Mouse (Mus musculus) intestine, embryonic 14.5 days (tissue): Measurements from ENCODE around the gene Isoc2a. TPM values are rescaled to one million over a fixed set of nuclear protein-coding genes. Genes with fewer than 3 reads are reported as not detected.
A peak's percentile ranks its signal among the peaks of the same experiment; 100 is the strongest.
"Not testable (repeated sequence)": the region's sequence is repeated elsewhere in the genome, so short reads cannot be mapped to it uniquely, and the experiment has no call there.

Source experiments
- ATAC-seq: fragments of 200-750 bp; cut with Nextera tagmentation; replicated peaks from 2 replicates; pipeline ENCODE4 v1.8.0; 2017; ENCODE audit warnings: low read depth, moderate number of reproducible peaks, moderate TSS enrichment, moderate library complexity; ENCODE audit not compliant: low FRiP score, low TSS enrichment
- DNase-seq: peaks from one replicate; pipeline ENCODE4 v3.0.0-alpha.2; 2018; ENCODE audit warnings: low spot score
- H3K27ac ChIP-seq: fragments of 300-500 bp; sonication (generic); 2 replicates; pipeline ENCODE4 v1.5.1; 2014; ENCODE audit warnings: low read depth, mild to moderate bottlenecking, control low read depth
- H3K27me3 ChIP-seq: fragments of 300-500 bp; sonication (generic); replicated peaks from 2 replicates; pipeline ENCODE4 v1.6.1; 2014; ENCODE audit warnings: low read length, control low read depth; ENCODE audit not compliant: control insufficient read depth, insufficient read depth
- H3K36me3 ChIP-seq: fragments of 300-500 bp; sonication (generic); 2 replicates; pipeline ENCODE4 v1.6.1; 2014; ENCODE audit warnings: low read length, control low read depth; ENCODE audit not compliant: control insufficient read depth, insufficient read depth
- H3K4me1 ChIP-seq: fragments of 300-500 bp; sonication (generic); replicated peaks from 2 replicates; pipeline ENCODE4 v1.6.1; 2014; ENCODE audit warnings: low read length, control low read depth, mixed read lengths; ENCODE audit not compliant: control insufficient read depth, insufficient read depth
- H3K4me2 ChIP-seq: fragments of 300-500 bp; sonication (generic); 2 replicates; pipeline ENCODE4 v1.6.1; 2014; ENCODE audit warnings: low read length
- H3K4me3 ChIP-seq: fragments of 300-500 bp; sonication (generic); 2 replicates; pipeline ENCODE4 v1.5.1; 2014; ENCODE audit warnings: low read depth, low read length, control low read depth, mixed read lengths
- H3K9ac ChIP-seq: fragments of 300-500 bp; sonication (generic); 2 replicates; pipeline ENCODE4 v1.6.1; 2014; ENCODE audit warnings: mild to moderate bottlenecking, low read length
- H3K9me3 ChIP-seq: fragments of 300-500 bp; sonication (generic); 2 replicates; pipeline ENCODE4 v1.6.1; 2016; ENCODE audit warnings: low read length, control low read depth; ENCODE audit not compliant: control insufficient read depth
- WGBS: fragments of 180-500 bp; shearing (Covaris S2); extraction: QIAGEN DNeasy Blood & Tissue Kit; methylation state at CpG from one replicate; pipeline ENCODE4 v1.1.7; 2014; 5-methylcytosine and 5-hydroxymethylcytosine counted together
- polyA plus RNA-seq: library from polyadenylated mRNA; unstranded; fragments of >200 nt; fragmentation: Nextera tagmentation; extraction: Ambion mirVana; gene quantifications from 2 replicates; pipeline ENCODE4 v1.2.1, GENCODE M21; 2014

Isoc2a gene
- polyA plus RNA-seq, 1 experiment from 2014 or later: 0.96 TPM

DNA sequence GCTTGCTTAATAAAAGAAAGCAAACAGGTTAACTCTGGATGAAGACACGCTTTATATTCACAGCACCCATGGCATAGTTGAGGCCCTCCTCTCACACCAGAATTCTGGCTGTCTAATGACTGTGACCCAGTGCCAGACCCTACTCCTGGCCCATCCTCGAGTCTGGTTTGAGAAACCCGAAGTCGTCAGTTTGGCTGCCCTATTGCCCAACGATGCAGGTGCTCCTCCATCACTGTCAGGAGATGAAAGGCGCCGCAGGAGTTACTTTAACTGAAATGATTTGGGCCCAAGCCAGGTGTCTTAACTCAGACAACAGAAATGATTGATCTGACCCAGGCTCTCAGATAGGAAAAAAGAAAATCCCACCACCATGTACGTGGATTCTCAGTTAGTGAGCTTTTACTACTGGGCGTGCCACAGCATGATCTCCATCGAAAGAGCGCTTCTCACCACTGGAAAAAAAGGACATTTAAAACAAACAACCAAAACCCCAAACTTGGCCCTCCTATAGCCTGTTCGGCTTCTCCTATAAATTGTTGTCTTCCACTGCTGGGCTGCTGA, 17.5 kb upstream of the Isoc2a start:
- no peak overlapping the region for H3K27ac ChIP-seq
- H3K4me2 ChIP-seq: no peak overlapping the region
- H3K9ac ChIP-seq: no peak overlapping the region
- H3K9me3 ChIP-seq: no peaks in the 10 kb centered on the region
- H3K27me3 ChIP-seq: no peaks in the 10 kb centered on the region
- no peak overlapping the region for H3K4me3 ChIP-seq
- H3K4me1 ChIP-seq: no peaks in the 10 kb centered on the region
- ATAC-seq: no peak
- 55% methylated on average over 12 of the region's 12 CpGs for WGBS
- no peak for DNase-seq
- no peaks in the 10 kb centered on the region for H3K36me3 ChIP-seq

DNA sequence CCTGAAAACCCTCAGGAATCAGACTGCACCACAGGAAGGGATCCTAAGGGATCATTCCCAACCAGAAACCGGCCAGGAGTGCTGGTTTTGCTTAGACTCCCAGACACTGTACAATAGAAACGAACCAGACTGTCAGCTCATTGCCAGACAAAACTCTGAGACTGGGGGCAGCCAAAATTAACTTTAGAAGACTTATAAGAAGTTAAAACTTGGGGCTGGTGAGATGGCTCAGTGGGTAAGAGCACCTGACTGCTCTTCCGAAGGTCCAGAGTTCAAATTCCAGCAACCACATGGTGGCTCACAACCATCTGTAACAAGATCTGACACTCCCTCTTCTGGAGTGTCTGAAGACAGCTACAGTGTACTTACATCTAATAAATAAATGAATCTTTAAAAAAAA, 16.0 kb upstream of the Isoc2a start:
- 71% methylated on average over 3 of the region's 3 CpGs for WGBS
- not testable (repeated sequence) for H3K27me3 ChIP-seq, H3K4me2 ChIP-seq, H3K36me3 ChIP-seq, H3K9ac ChIP-seq, H3K9me3 ChIP-seq, H3K27ac ChIP-seq, H3K4me3 ChIP-seq, ATAC-seq, DNase-seq, H3K4me1 ChIP-seq

DNA sequence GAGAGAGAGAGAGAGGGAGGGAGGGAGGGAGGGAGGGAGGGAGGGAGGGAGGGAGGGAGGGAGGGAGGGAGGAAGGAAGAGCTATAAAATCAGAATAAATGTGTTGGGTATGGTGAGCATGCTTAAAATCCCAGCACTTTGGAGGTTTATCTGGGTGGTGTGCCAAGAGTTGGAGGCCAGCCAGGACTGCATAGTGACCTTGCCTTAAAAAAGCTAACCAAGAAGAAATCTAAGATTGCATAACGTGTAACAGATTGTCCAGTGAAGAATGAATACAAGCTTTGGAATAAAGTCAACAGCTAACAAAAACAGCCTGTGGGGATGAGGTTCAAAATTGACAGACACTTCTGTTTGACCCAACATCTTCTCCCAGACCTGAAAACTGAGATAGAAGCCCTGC, 13.9 kb upstream of the Isoc2a start:
- no peak for ATAC-seq
- H3K9ac ChIP-seq: no peak overlapping the region
- no peaks in the 10 kb centered on the region for H3K27me3 ChIP-seq
- no peak for DNase-seq
- H3K36me3 ChIP-seq: no peaks in the 10 kb centered on the region
- no peak overlapping the region for H3K27ac ChIP-seq
- WGBS: 38% methylated on average over 1 of the region's 1 CpGs
- H3K4me1 ChIP-seq: peaks cover 5% of the 10 kb centered on the region; the same call in 1 of the 2 replicates
- no peaks in the 10 kb centered on the region for H3K9me3 ChIP-seq
- H3K4me2 ChIP-seq: no peak overlapping the region
- no peak overlapping the region for H3K4me3 ChIP-seq

DNA sequence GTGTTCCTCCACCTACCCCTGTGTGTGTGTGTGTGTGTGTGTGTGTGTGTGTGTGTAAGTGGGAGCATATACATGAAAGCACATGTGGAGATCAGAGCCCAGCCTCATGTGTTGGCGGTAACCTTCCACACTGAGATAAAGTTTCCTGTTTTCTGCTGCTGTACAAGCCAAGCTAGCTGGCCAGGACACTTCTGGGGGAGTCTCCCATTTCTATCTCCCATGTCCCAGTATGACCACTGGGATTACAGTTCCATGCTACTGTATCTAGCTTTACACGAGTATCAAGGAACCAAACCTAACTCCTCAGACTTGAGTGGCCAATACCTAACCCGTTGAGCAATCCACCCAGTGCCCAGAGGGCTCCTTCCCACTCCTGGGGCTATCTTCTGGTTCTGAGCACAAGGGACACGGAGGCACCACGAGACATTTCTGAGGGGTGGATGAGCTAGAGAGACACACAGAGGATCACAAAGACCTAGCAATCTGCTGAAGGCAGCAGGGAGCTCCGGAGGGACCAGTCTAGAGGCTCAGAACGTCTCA, 13.3 kb upstream of the Isoc2a start:
- peaks cover 5% of the 10 kb centered on the region; the same call in 1 of the 2 replicates for H3K4me1 ChIP-seq
- no peak overlapping the region for H3K4me2 ChIP-seq
- WGBS: 77% methylated on average over 7 of the region's 7 CpGs
- no peak overlapping the region for H3K27ac ChIP-seq
- no peaks in the 10 kb centered on the region for H3K9me3 ChIP-seq
- ATAC-seq: no peak
- no peak overlapping the region for H3K4me3 ChIP-seq
- H3K9ac ChIP-seq: no peak overlapping the region
- DNase-seq: no peak
- no peaks in the 10 kb centered on the region for H3K36me3 ChIP-seq
- no peaks in the 10 kb centered on the region for H3K27me3 ChIP-seq

DNA sequence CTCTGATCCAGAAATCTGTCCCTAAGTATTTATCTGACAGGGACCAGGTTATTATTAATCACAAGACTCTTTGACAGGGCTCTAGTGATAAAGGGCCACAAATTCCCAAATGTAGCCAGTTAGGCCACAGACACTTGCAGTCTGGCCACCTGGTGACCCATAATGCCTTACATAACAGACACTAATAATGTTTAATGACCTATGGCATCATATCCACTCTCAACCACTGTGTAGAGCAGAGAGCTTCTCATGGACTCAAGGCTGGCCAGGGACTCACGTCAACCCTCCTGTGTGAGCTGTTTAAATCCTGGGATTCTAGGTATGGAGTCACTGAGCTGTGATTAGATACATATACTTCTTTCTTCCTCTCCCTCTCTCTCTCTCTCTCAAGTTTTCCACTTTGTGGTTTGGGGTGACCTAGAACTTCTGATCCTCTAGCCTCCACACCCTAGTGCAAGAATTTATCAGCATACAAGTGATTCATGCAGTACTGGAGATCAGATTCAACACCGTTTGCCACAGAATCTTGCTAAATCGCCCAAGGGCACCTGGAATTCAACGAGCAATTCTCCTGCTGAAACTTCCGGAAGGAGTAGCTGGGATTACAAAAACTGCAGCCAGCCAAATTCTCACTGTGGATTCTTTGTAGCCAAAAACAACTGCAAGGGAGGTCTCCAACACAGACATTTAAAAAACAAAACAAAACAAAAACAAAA, 12.7 kb upstream of the Isoc2a start:
- Histone ChIP-seq H3K27ac (no peak overlapping the region), H3K4me3 (no peak overlapping the region), H3K4me1 (peaks cover 5% of the 10 kb centered on the region; the same call in 1 of the 2 replicates), H3K4me2 (no peak overlapping the region), H3K9me3 (no peaks in the 10 kb centered on the region), H3K9ac (no peak overlapping the region), H3K27me3 (no peaks in the 10 kb centered on the region), H3K36me3 (no peaks in the 10 kb centered on the region)
- WGBS: 83% methylated on average over 5 of the region's 5 CpGs
- DNase-seq (no peak), ATAC-seq (no peak)

DNA sequence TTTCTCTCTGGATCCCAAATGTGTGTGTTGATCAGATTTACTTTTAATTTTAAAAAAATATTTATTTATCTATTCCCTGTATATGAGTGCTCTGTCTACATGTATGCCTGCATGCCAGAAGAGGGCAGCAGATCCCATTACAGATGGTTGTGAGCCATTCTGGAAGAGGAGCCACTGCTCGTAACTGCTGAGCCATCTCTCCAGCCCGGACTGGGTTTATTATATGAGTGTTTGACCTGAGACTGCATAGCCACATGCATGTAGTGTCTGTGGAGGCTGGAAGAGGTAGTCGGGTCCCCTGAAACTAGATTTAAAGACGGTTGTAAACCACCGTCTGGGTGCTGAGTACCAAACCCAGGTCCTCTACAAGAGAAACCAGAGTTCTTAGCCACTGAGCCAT, 11.9 kb upstream of the Isoc2a start:
- H3K9ac ChIP-seq: no peak overlapping the region
- WGBS: 63% methylated on average over 5 of the region's 5 CpGs
- no peak for DNase-seq
- peak overlapping the region; percentile 65 for H3K4me3 ChIP-seq
- H3K9me3 ChIP-seq: no peaks in the 10 kb centered on the region
- ATAC-seq: peak; percentile 34; the same call in 1 of the 2 replicates
- no peak overlapping the region for H3K27ac ChIP-seq
- peak overlapping the region; percentile 77 for H3K4me2 ChIP-seq
- H3K36me3 ChIP-seq: no peaks in the 10 kb centered on the region
- H3K27me3 ChIP-seq: no peaks in the 10 kb centered on the region
- H3K4me1 ChIP-seq: peaks cover 5% of the 10 kb centered on the region; the same call in 1 of the 2 replicates

DNA sequence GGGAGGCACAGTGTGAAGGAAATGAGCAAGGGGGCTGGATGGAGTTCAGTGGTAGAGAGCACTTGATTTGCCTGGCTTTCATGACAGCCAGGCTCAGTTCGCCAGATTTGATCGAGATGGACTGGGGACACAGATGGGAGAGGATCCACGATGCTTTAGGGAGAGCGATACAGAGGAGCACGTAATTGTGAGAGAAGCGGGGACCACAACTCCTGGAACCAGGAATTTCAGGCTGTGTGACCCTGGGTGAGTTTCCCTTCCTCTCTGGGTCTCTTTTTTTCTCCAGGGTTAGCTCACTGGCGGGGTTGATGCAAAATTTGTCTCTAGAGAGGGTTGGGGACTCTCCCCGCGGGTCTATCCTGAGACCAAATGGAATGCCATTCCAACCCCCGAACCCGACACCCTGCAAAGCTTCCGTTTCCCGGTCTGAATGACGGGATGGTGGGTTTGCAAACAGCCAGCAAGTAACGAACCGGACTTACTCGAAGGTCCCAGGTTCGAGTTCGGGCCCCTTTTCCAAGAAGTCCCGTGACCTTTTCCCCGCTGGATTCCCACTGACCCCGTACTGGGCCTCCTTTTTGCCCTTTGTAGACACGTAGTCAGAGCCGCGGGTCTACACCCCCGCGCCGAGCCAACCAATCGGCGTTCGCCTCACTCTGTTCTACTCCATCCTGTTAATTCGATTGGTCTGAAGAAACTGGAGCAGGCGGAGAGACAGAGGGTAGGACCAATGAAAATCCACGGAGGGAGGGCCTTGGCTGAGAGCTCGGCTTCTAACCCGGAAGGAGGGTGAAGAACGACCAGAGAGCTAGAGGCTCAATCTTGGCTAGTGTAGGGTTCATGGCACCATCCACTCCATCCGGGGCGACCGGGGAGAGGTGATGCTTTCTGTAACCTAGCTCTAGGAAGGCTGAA, 11.1 kb upstream of the Isoc2a start:
- H3K4me3 ChIP-seq: peak overlapping the region; percentile 65
- H3K4me1 ChIP-seq: peaks cover 5% of the 10 kb centered on the region; the same call in 1 of the 2 replicates
- WGBS: 4% methylated on average over 40 of the region's 40 CpGs
- H3K27me3 ChIP-seq: no peaks in the 10 kb centered on the region
- H3K9me3 ChIP-seq: no peaks in the 10 kb centered on the region
- peak overlapping the region; percentile 77 for H3K4me2 ChIP-seq
- H3K9ac ChIP-seq: peak overlapping the region; percentile 73
- H3K27ac ChIP-seq: peak overlapping the region; percentile 77
- ATAC-seq (peak; percentile 100), DNase-seq (peak; percentile 97)
- no peaks in the 10 kb centered on the region for H3K36me3 ChIP-seq

DNA sequence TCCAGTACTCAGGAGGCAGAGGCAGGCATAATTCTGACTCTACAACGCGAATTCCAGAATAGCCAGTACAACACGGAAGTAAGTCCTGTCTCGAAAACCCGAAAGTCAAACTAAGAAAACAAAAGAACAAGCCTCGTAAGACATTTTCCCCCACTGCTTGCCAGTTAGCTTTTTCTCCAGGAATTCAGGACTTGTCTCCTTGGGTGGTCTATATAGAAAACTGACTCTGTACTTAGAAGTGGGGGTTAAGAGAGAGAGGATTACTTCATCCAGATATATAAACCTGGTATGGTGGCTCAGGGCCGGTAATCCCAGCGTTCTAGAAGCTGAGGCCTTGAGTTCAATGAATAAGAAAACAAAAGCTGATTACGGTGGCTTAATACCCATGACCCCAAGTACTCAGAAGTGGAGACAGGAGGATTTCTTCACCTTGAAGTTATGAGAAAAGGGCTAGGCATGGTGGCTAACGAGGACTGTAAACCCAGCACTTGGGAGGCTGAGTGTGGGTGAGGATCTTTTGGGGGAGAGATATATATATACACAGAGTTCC, 10.2 kb upstream of the Isoc2a start:
- Histone ChIP-seq H3K4me3 (peak overlapping the region; percentile 65), H3K27ac (peak overlapping the region; percentile 77), H3K27me3 (no peaks in the 10 kb centered on the region), H3K9me3 (no peaks in the 10 kb centered on the region), H3K4me1 (peaks cover 5% of the 10 kb centered on the region; the same call in 1 of the 2 replicates), H3K36me3 (no peaks in the 10 kb centered on the region), H3K9ac (peak overlapping the region; percentile 73), H3K4me2 (peak overlapping the region; percentile 77)
- DNase-seq: no peak
- peak; percentile 3; the same call in 1 of the 2 replicates for ATAC-seq
- 36% methylated on average over 10 of the region's 10 CpGs for WGBS
